Mouse (Mus musculus): ENCODE results near the gene Bri3bp. TPM values are rescaled to one million over a fixed set of nuclear protein-coding genes. Genes with fewer than 3 reads are reported as not detected.

Gene Bri3bp
- polyA plus RNA-seq, 1 experiment from 2014 or later = 18.4 TPM

- 52% methylated on average over 10 of the region's 10 CpGs for WGBS (ENCODE audit: insufficient replicate concordance)
- Histone ChIP-seq H3K27me3 (ENCODE audit: control insufficient read depth, insufficient read depth, low read depth, low read length) (peaks cover 15% of the 10 kb centered on the region; the same call in 1 of the 2 replicates), H3K4me3 (ENCODE audit: low read depth, low read length) (peak overlapping the region; percentile 30; the same call in 1 of the 2 replicates), H3K4me1 (ENCODE audit: control insufficient read depth, low read depth, low read length) (peaks cover 25% of the 10 kb centered on the region), H3K4me2 (ENCODE audit: low read depth, low read length) (peak overlapping the region; percentile 42; the same call in 1 of the 2 replicates), H3K9ac (ENCODE audit: low read depth, low read length) (no peak overlapping the region), H3K27ac (ENCODE audit: low read length) (peak overlapping the region; percentile 64), H3K9me3 (replicated peaks; ENCODE audit: control insufficient read depth, low read length) (no peaks in the 10 kb centered on the region), H3K36me3 (ENCODE audit: control insufficient read depth, insufficient read depth) (no peaks in the 10 kb centered on the region)
- no peak for ATAC-seq (ENCODE audit: low read depth)
Measured at GRCm38 (mm10) chr5:125402476-125402875, 38.9 kb upstream of the Bri3bp start.

GRCm38 (mm10) chr5:125402991-125403390 lies 38.4 kb upstream of the Bri3bp start:
- Histone ChIP-seq H3K9ac (ENCODE audit: low read depth, low read length) (no peak overlapping the region), H3K4me2 (ENCODE audit: low read depth, low read length) (0 out of 2 replicates have a peak overlapping the region, but pooled peaks have one; percentile 42), H3K27me3 (ENCODE audit: control insufficient read depth, insufficient read depth, low read depth, low read length) (peaks cover 15% of the 10 kb centered on the region; the same call in 1 of the 2 replicates), H3K36me3 (ENCODE audit: control insufficient read depth, insufficient read depth) (no peaks in the 10 kb centered on the region), H3K27ac (ENCODE audit: low read length) (peak overlapping the region; percentile 64), H3K4me1 (ENCODE audit: control insufficient read depth, low read depth, low read length) (peaks cover 29% of the 10 kb centered on the region), H3K9me3 (replicated peaks; ENCODE audit: control insufficient read depth, low read length) (no peaks in the 10 kb centered on the region), H3K4me3 (ENCODE audit: low read depth, low read length) (0 out of 2 replicates have a peak overlapping the region, but pooled peaks have one; percentile 30)
- WGBS (ENCODE audit: insufficient replicate concordance) = 48% methylated on average over 6 of the region's 6 CpGs
- no peak for ATAC-seq (ENCODE audit: low read depth)

GRCm38 (mm10) chr5:125403481-125404465 lies 37.6 kb upstream of the Bri3bp start:
- ATAC-seq (ENCODE audit: low read depth) = 0 out of 2 replicates have a peak, but pooled peaks have one; percentile 15
- H3K36me3 ChIP-seq (ENCODE audit: control insufficient read depth, insufficient read depth) = no peaks in the 10 kb centered on the region
- peak overlapping the region; percentile 96 for H3K4me2 ChIP-seq (ENCODE audit: low read depth, low read length)
- peak overlapping the region; percentile 6; the same call in 1 of the 2 replicates for H3K9ac ChIP-seq (ENCODE audit: low read depth, low read length)
- peaks cover 35% of the 10 kb centered on the region for H3K4me1 ChIP-seq (ENCODE audit: control insufficient read depth, low read depth, low read length)
- WGBS (ENCODE audit: insufficient replicate concordance) = 17% methylated on average over 31 of the region's 31 CpGs
- H3K9me3 ChIP-seq (replicated peaks; ENCODE audit: control insufficient read depth, low read length) = no peaks in the 10 kb centered on the region
- peak overlapping the region; percentile 47 for H3K4me3 ChIP-seq (ENCODE audit: low read depth, low read length)
- H3K27ac ChIP-seq (ENCODE audit: low read length) = no peak overlapping the region
- H3K27me3 ChIP-seq (ENCODE audit: control insufficient read depth, insufficient read depth, low read depth, low read length) = peaks cover 15% of the 10 kb centered on the region; the same call in 1 of the 2 replicates

GRCm38 (mm10) chr5:125404536-125404902 lies 36.8 kb upstream of the Bri3bp start:
- no peaks in the 10 kb centered on the region for H3K36me3 ChIP-seq (ENCODE audit: control insufficient read depth, insufficient read depth)
- H3K4me3 ChIP-seq (ENCODE audit: low read depth, low read length) = peak overlapping the region; percentile 74
- H3K4me2 ChIP-seq (ENCODE audit: low read depth, low read length) = peak overlapping the region; percentile 96
- H3K27ac ChIP-seq (ENCODE audit: low read length) = peak overlapping the region; percentile 87
- H3K9me3 ChIP-seq (replicated peaks; ENCODE audit: control insufficient read depth, low read length) = no peaks in the 10 kb centered on the region
- peaks cover 15% of the 10 kb centered on the region; the same call in 1 of the 2 replicates for H3K27me3 ChIP-seq (ENCODE audit: control insufficient read depth, insufficient read depth, low read depth, low read length)
- H3K4me1 ChIP-seq (ENCODE audit: control insufficient read depth, low read depth, low read length) = peaks cover 40% of the 10 kb centered on the region
- no peak for ATAC-seq (ENCODE audit: low read depth)
- H3K9ac ChIP-seq (ENCODE audit: low read depth, low read length) = peak overlapping the region; percentile 74
- WGBS (ENCODE audit: insufficient replicate concordance) = under 1% methylated on average over 7 of the region's 7 CpGs

GRCm38 (mm10) chr5:125404903-125405545 lies 36.3 kb upstream of the Bri3bp start:
- Histone ChIP-seq H3K4me2 (ENCODE audit: low read depth, low read length) (peak overlapping the region; percentile 96), H3K27ac (ENCODE audit: low read length) (peak overlapping the region; percentile 87), H3K4me1 (ENCODE audit: control insufficient read depth, low read depth, low read length) (peaks cover 46% of the 10 kb centered on the region), H3K9me3 (replicated peaks; ENCODE audit: control insufficient read depth, low read length) (no peaks in the 10 kb centered on the region), H3K27me3 (ENCODE audit: control insufficient read depth, insufficient read depth, low read depth, low read length) (peaks cover 15% of the 10 kb centered on the region; the same call in 1 of the 2 replicates), H3K36me3 (ENCODE audit: control insufficient read depth, insufficient read depth) (no peaks in the 10 kb centered on the region), H3K9ac (ENCODE audit: low read depth, low read length) (peak overlapping the region; percentile 74), H3K4me3 (ENCODE audit: low read depth, low read length) (peak overlapping the region; percentile 74)
- peak; percentile 20 for ATAC-seq (ENCODE audit: low read depth)
- WGBS (ENCODE audit: insufficient replicate concordance) = under 1% methylated on average over 28 of the region's 28 CpGs

GRCm38 (mm10) chr5:125405546-125406248 lies 35.7 kb upstream of the Bri3bp start:
- H3K4me2 ChIP-seq (ENCODE audit: low read depth, low read length) = peak overlapping the region; percentile 96
- peak; percentile 57 for ATAC-seq (ENCODE audit: low read depth)

GRCm38 (mm10) chr5:125406322-125407016 lies 34.9 kb upstream of the Bri3bp start:
- Histone ChIP-seq H3K36me3 (ENCODE audit: control insufficient read depth, insufficient read depth) (no peaks in the 10 kb centered on the region), H3K4me1 (ENCODE audit: control insufficient read depth, low read depth, low read length) (peaks cover 47% of the 10 kb centered on the region), H3K9me3 (replicated peaks; ENCODE audit: control insufficient read depth, low read length) (no peaks in the 10 kb centered on the region), H3K4me3 (ENCODE audit: low read depth, low read length) (peak overlapping the region; percentile 74), H3K27me3 (ENCODE audit: control insufficient read depth, insufficient read depth, low read depth, low read length) (peaks cover 10% of the 10 kb centered on the region; the same call in 1 of the 2 replicates), H3K27ac (ENCODE audit: low read length) (peak overlapping the region; percentile 78), H3K4me2 (ENCODE audit: low read depth, low read length) (peak overlapping the region; percentile 96), H3K9ac (ENCODE audit: low read depth, low read length) (peak overlapping the region; percentile 75)
- peak; percentile 42 for ATAC-seq (ENCODE audit: low read depth)
- 4% methylated on average over 20 of the region's 20 CpGs for WGBS (ENCODE audit: insufficient replicate concordance)

More at GRCm38 (mm10) chr5:125405546-125406248, 35.7 kb upstream of the Bri3bp start:
- Histone ChIP-seq H3K27ac (ENCODE audit: low read length) (peak overlapping the region; percentile 87), H3K9ac (ENCODE audit: low read depth, low read length) (peak overlapping the region; percentile 75), H3K36me3 (ENCODE audit: control insufficient read depth, insufficient read depth) (no peaks in the 10 kb centered on the region), H3K4me3 (ENCODE audit: low read depth, low read length) (peak overlapping the region; percentile 74), H3K27me3 (ENCODE audit: control insufficient read depth, insufficient read depth, low read depth, low read length) (peaks cover 15% of the 10 kb centered on the region; the same call in 1 of the 2 replicates), H3K4me1 (ENCODE audit: control insufficient read depth, low read depth, low read length) (peaks cover 47% of the 10 kb centered on the region), H3K9me3 (replicated peaks; ENCODE audit: control insufficient read depth, low read length) (no peaks in the 10 kb centered on the region)
- WGBS (ENCODE audit: insufficient replicate concordance) = under 1% methylated on average over 31 of the region's 31 CpGs
